Mouse (Mus musculus): ENCODE results near the gene Klhl28.
A peak's percentile ranks its signal among the peaks of the same experiment; 100 is the strongest.

Gene Klhl28

GRCm38 (mm10) chr12:64965124-64966026, at the start of gene Klhl28, which contains the start of gene Togaram1:
Gene Klhl28 (minus strand): TSS chr12:64965534.
Gene Togaram1 (plus strand): TSS chr12:64965804.
- DNase-seq (ENCODE audit: low read depth, low spot score) = peak; percentile 97

GRCm38 (mm10) chr12:65007725-65008124, 42.4 kb upstream of the Klhl28 start:
- DNase-seq (ENCODE audit: low read depth, low spot score) = no peak

- no peak for DNase-seq (ENCODE audit: low read depth, low spot score)
Observed at GRCm38 (mm10) chr12:64977518-64977917, 12.2 kb upstream of the Klhl28 start.

GRCm38 (mm10) chr12:64976191-64976590, 10.9 kb upstream of the Klhl28 start:
- no peak for DNase-seq (ENCODE audit: low read depth, low spot score)

- no peak for DNase-seq (ENCODE audit: low read depth, low spot score)
Observed at GRCm38 (mm10) chr12:64975558-64975957, 10.2 kb upstream of the Klhl28 start.

GRCm38 (mm10) chr12:64972063-64972462, 6.7 kb upstream of the Klhl28 start:
- DNase-seq (ENCODE audit: low read depth, low spot score) = no peak

- DNase-seq (ENCODE audit: low read depth, low spot score) = no peak
Observed at GRCm38 (mm10) chr12:64971399-64971798, 6.1 kb upstream of the Klhl28 start.

GRCm38 (mm10) chr12:64968067-64968466, 2.7 kb upstream of the Klhl28 start:
- DNase-seq (ENCODE audit: low read depth, low spot score) = no peak

GRCm38 (mm10) chr12:64967470-64967869, 2.1 kb upstream of the Klhl28 start:
- DNase-seq (ENCODE audit: low read depth, low spot score) = no peak

GRCm38 (mm10) chr12:64966652-64967435, 1.5 kb upstream of the Klhl28 start:
- DNase-seq (ENCODE audit: low read depth, low spot score) = no peak

GRCm38 (mm10) chr12:64966101-64966631, 832 bp upstream of the Klhl28 start:
- no peak for DNase-seq (ENCODE audit: low read depth, low spot score)

- DNase-seq (ENCODE audit: low read depth, low spot score) = no peak
Observed at GRCm38 (mm10) chr12:64964560-64964959, 774 bp downstream of the Klhl28 start.

GRCm38 (mm10) chr12:64937493-64937892, 27.8 kb downstream of the Klhl28 start:
- DNase-seq (ENCODE audit: low read depth, low spot score) = no peak

GRCm38 (mm10) chr12:64917578-64918471, 47.5 kb downstream of the Klhl28 start, which contains the start of gene Gm527:
Gene Gm527 (plus strand): TSS chr12:64917906.
- peak; percentile 95 for DNase-seq (ENCODE audit: low read depth, low spot score)

- no peak for DNase-seq (ENCODE audit: low read depth, low spot score)
Observed at GRCm38 (mm10) chr12:64916735-64917134, 48.6 kb downstream of the Klhl28 start.

GRCm38 (mm10) chr12:64912996-64913395, 52.3 kb downstream of the Klhl28 start:
- DNase-seq (ENCODE audit: low read depth, low spot score) = no peak

GRCm38 (mm10) chr12:64903186-64903585, 62.1 kb downstream of the Klhl28 start:
- DNase-seq (ENCODE audit: low read depth, low spot score) = peak; percentile 59

- DNase-seq (ENCODE audit: low read depth, low spot score) = peak; percentile 76
Observed at GRCm38 (mm10) chr12:64902506-64902905, 62.8 kb downstream of the Klhl28 start.

GRCm38 (mm10) chr12:64897060-64897730, 68.1 kb downstream of the Klhl28 start:
- no peak for DNase-seq (ENCODE audit: low read depth, low spot score)
